Mouse (Mus musculus): ENCODE results near the gene Ctdsp1. TPM values are rescaled to one million over a fixed set of nuclear protein-coding genes. Genes with fewer than 3 reads are reported as not detected.

The Ctdsp1 gene
- polyA plus RNA-seq, 1 experiment from 2014 or later, result 42.0 TPM

DNA sequence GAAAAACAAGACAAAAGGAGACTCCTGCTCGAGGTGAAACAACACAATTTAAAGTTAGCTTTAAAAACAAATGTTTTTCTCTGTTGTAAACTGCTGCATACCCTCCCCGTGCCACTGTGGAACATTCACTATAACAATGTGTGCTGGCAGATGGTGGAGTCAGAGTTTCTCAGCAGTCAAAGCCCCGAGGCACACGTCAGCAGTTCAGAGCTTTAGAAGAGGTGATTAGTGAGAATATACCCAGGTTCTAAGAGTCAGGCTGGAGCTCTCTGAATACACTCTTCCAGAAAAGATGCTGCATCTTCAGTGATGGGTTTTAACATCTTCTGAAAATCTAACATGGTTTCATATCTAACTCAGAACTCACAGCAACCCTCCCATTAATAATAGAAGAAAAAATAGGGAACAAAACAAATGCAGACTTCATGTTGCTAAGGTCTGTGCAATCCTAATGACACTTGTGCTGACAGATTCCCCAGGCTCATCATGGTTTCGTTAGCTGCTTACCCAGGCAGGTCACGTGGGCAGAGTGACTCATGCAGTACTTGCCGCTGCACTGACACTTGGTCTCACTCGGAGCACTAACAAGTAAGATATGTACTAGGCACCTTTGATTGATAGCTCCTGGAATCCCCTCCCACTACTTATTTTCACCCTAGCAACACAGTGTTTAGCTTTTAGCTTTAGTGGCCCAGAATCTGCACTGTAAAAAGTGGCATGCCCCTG lies 46.6 kb downstream of the Ctdsp1 start:
- H3K36me3 ChIP-seq, result peaks cover 83% of the 10 kb centered on the region
- H3K9ac ChIP-seq, result no peak overlapping the region
- peaks cover 29% of the 10 kb centered on the region for H3K4me1 ChIP-seq
- H3K4me3 ChIP-seq, result no peak overlapping the region
- ATAC-seq, result no peak
- WGBS (ENCODE audit: insufficient replicate concordance), result 68% methylated on average over 8 of the region's 8 CpGs
- no peaks in the 10 kb centered on the region for H3K27me3 ChIP-seq (replicated peaks)
- H3K4me2 ChIP-seq, result no peak overlapping the region
- H3K9me3 ChIP-seq (replicated peaks), result no peaks in the 10 kb centered on the region
- no peak overlapping the region for H3K27ac ChIP-seq

- 68% methylated on average over 19 of the region's 19 CpGs for WGBS (ENCODE audit: insufficient replicate concordance)
- no peak overlapping the region for H3K4me3 ChIP-seq
- peaks cover 80% of the 10 kb centered on the region for H3K36me3 ChIP-seq
- no peaks in the 10 kb centered on the region for H3K9me3 ChIP-seq (replicated peaks)
- H3K9ac ChIP-seq, result no peak overlapping the region
- H3K27me3 ChIP-seq (replicated peaks), result no peaks in the 10 kb centered on the region
- H3K4me2 ChIP-seq, result no peak overlapping the region
- ATAC-seq, result no peak
- H3K27ac ChIP-seq, result no peak overlapping the region
- peaks cover 22% of the 10 kb centered on the region for H3K4me1 ChIP-seq
These were observed 48.0 kb downstream of the Ctdsp1 start for GRCm38 (mm10) chr1:74439166-74439876.

DNA sequence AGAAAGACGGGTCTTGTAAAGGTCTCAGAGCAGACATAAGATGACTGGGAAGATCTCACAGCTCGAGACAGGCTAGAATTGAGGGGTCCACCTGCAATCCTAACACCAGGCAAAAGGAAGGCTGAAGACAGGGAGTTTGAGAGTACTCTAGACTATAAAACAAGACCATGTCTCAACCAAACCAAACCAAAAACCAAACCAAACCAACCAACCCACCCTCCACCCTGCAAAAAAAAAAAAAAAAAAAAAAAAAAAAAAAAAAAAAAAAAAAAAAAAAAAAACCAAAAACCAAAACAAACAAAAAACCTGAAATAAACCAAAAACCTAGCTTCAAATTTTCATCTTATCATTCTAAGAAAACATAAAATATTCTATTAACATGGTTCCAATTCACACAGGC lies 53.2 kb downstream of the Ctdsp1 start:
- Histone ChIP-seq H3K4me2 (no peak overlapping the region), H3K9ac (no peak overlapping the region), H3K27ac (no peak overlapping the region), H3K36me3 (peaks cover 83% of the 10 kb centered on the region), H3K9me3 (replicated peaks) (no peaks in the 10 kb centered on the region), H3K27me3 (replicated peaks) (no peaks in the 10 kb centered on the region), H3K4me3 (no peak overlapping the region), H3K4me1 (no peaks in the 10 kb centered on the region)
- 87% methylated on average over 2 of the region's 2 CpGs for WGBS (ENCODE audit: insufficient replicate concordance)
- ATAC-seq, result no peak

MicroRNAs within 50 kb of the gene (microRNA counts, 519-probe panel; counts per million panel counts)
- microRNA mmu-miR-26b, result 2,753 counts per million, percentile 72 among the panel's probes with 10 or more counts

Small RNA genes lying within 50 kb of the gene (microRNA-seq; reads per million reads assigned to microRNA genes)
- gene Mir26b, result 47,394 reads per million, percentile 99 among the genes with 10 or more reads in this experiment

Other genes with a start within 250 kb of the Ctdsp1 start
- 0.65 and 0.97 TPM in 2 replicates for gene Cxcr2, start 237.5 kb upstream of the Ctdsp1 start, polyA plus RNA-seq (2016; fragmentation: Nextera tagmentation; extraction: Ambion mirVana)
- gene Cxcr1, start 196.9 kb upstream of the Ctdsp1 start, polyA plus RNA-seq (2016; fragmentation: Nextera tagmentation; extraction: Ambion mirVana), result not detected in 2 replicates
- gene Arpc2, start 155.4 kb upstream of the Ctdsp1 start, polyA plus RNA-seq (2016; fragmentation: Nextera tagmentation; extraction: Ambion mirVana), result 268 and 269 TPM in 2 replicates
- 1.2 and 1.5 TPM in 2 replicates for gene Gpbar1, start 113.0 kb upstream of the Ctdsp1 start, polyA plus RNA-seq (2016; fragmentation: Nextera tagmentation; extraction: Ambion mirVana)
- 119 and 120 TPM in 2 replicates for gene Aamp, start 106.8 kb upstream of the Ctdsp1 start, polyA plus RNA-seq (2016; fragmentation: Nextera tagmentation; extraction: Ambion mirVana)
- 45.7 and 48.7 TPM in 2 replicates for gene Pnkd, start 106.6 kb upstream of the Ctdsp1 start, polyA plus RNA-seq (2016; fragmentation: Nextera tagmentation; extraction: Ambion mirVana)
- 17.5 and 18.6 TPM in 2 replicates for gene Tmbim1, start 85.9 kb upstream of the Ctdsp1 start, polyA plus RNA-seq (2016; fragmentation: Nextera tagmentation; extraction: Ambion mirVana)
- 0.11 and 0.14 TPM in 2 replicates for gene Catip, start 29.4 kb upstream of the Ctdsp1 start, polyA plus RNA-seq (2016; fragmentation: Nextera tagmentation; extraction: Ambion mirVana)
- 8.6 and 9.0 TPM in 2 replicates for gene Slc11a1, start 16.3 kb upstream of the Ctdsp1 start, polyA plus RNA-seq (2016; fragmentation: Nextera tagmentation; extraction: Ambion mirVana)
- gene Vil1, start 17.9 kb downstream of the Ctdsp1 start, polyA plus RNA-seq (2016; fragmentation: Nextera tagmentation; extraction: Ambion mirVana), result 0.81 and 0.93 TPM in 2 replicates
- gene Cnot9, start 114.5 kb downstream of the Ctdsp1 start, polyA plus RNA-seq (2016; fragmentation: Nextera tagmentation; extraction: Ambion mirVana), result 51.6 and 52.4 TPM in 2 replicates
- gene Plcd4, start 151.4 kb downstream of the Ctdsp1 start, polyA plus RNA-seq (2016; fragmentation: Nextera tagmentation; extraction: Ambion mirVana), result 0.12 and 0.14 TPM in 2 replicates
- 19.2 and 19.9 TPM in 2 replicates for gene Usp37, start 152.8 kb downstream of the Ctdsp1 start, polyA plus RNA-seq (2016; fragmentation: Nextera tagmentation; extraction: Ambion mirVana)
- gene Zfp142, start 196.7 kb downstream of the Ctdsp1 start, polyA plus RNA-seq (2016; fragmentation: Nextera tagmentation; extraction: Ambion mirVana), result 3.8 and 3.9 TPM in 2 replicates
- gene Bcs1l, start 196.8 kb downstream of the Ctdsp1 start, polyA plus RNA-seq (2016; fragmentation: Nextera tagmentation; extraction: Ambion mirVana), result 16.2 and 16.3 TPM in 2 replicates
- 14.7 and 15.9 TPM in 2 replicates for gene Rnf25, start 209.9 kb downstream of the Ctdsp1 start, polyA plus RNA-seq (2016; fragmentation: Nextera tagmentation; extraction: Ambion mirVana)
- 0.75 and 1.2 TPM in 2 replicates for gene Stk36, start 209.9 kb downstream of the Ctdsp1 start, polyA plus RNA-seq (2016; fragmentation: Nextera tagmentation; extraction: Ambion mirVana)